Mouse (Mus musculus) heart, postnatal 36 days (tissue): Measurements from ENCODE around the gene Irx2. TPM values are rescaled to one million over a fixed set of nuclear protein-coding genes. Genes with fewer than 3 reads are reported as not detected.

Experiments used
- DNase-seq, 2 experiments: peaks; one replicate each; pipeline ENCODE4 v3.0.0; 2021 to 2022
- intact Hi-C: fragments of 180-260 bp; cut with DNase I; formaldehyde crosslinking; loops from one replicate; pipeline ENCODE4 v1.15.1; 2025
- total RNA-seq, 2 experiments: library from RNA; stranded (reverse); gene quantifications; 2 replicates each; pipeline ENCODE4 v1.2.3; 2021

The Irx2 gene
- 1 to 10 TPM; 3.7 to 6.1 TPM for total RNA-seq

GRCm38 (mm10) chr13:72628462-72628916 lies at the start of gene Irx2:
Gene Irx2, plus strand, starts transcription at chr13:72628820.
- intact Hi-C loops, result loop anchor here (2.0 kb wide), 1 partner anchor 666 kb away; the partner anchor contains the start of gene Irx1
- peak; percentile 53 to 63 for DNase-seq

GRCm38 (mm10) chr13:72581276-72581675 lies 47.3 kb upstream of the Irx2 start:
- DNase-seq, result no peak
- intact Hi-C loops, result no loop called here

- intact Hi-C loops, result no loop called here
- DNase-seq, result no peak
Observed at GRCm38 (mm10) chr13:72592526-72592925, 36.1 kb upstream of the Irx2 start.

DNA sequence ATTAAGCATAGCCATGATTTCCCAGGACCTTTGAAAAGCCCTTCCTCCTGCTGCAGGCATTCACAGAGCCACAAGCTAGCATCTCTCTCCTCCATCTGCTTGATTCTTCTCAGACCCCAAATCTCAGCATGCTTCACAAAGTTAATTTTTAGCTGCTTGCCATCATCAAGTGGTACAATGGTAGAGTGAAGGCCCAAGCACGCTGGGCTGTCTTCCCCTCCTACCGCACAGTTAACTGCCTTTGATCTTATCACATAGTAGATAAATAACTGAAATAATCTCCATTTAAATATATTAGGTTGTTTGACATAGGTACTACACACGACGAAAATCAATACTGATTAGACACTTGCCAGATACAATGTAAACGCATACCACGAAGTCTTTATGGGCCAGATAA lies 35.3 kb upstream of the Irx2 start:
- intact Hi-C loops, result no loop called here

DNA sequence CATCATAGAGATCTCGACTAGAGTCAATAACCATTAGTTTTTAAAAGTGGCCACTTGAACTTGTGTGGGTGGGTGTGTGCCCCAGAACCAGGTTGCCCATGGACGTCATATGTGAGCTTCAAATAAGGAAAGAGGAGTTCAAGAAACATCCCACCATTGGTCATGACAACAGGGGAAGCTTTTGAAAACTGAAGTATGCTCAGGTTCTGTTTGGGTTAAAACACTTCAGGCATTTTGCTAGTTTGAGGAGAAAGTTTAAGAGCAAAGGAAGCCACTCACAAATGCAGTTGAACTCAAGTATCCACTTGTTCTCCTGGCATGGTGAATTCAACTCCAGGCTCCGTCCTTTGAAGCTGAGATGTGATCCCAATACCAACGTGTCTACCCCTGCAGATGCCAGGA lies 34.9 kb upstream of the Irx2 start:
- intact Hi-C loops, result no loop called here
- DNase-seq, result no peak

More for the DNA sequence above, 35.3 kb upstream of the Irx2 start:
- no peak for DNase-seq

DNA sequence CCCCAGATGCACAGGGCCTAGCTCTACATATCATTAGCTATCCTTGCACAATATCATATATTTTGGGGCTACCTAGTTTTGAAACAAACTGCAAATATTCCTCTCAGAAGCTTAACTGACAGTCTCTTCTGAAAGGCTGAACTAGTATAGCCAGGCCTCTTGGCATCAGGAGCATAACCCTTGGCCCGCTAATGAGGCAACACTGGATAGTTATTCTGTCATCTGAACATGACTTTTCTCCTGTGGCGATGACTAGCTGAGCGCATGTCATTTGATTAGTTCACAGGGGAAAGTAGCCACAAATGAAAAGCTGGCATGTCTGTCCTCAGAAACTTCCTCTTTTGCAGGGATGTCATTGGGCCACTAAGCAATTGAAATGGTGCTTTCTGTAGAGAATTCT lies 29.4 kb upstream of the Irx2 start:
- no peak for DNase-seq
- intact Hi-C loops, result no loop called here

- no peak for DNase-seq
Observed at GRCm38 (mm10) chr13:72608706-72609105, 19.9 kb upstream of the Irx2 start.

GRCm38 (mm10) chr13:72610277-72610676 lies 18.3 kb upstream of the Irx2 start:
- intact Hi-C loops, result no loop called here
- no peak for DNase-seq

More at GRCm38 (mm10) chr13:72608706-72609105, 19.9 kb upstream of the Irx2 start:
- intact Hi-C loops, result no loop called here

DNA sequence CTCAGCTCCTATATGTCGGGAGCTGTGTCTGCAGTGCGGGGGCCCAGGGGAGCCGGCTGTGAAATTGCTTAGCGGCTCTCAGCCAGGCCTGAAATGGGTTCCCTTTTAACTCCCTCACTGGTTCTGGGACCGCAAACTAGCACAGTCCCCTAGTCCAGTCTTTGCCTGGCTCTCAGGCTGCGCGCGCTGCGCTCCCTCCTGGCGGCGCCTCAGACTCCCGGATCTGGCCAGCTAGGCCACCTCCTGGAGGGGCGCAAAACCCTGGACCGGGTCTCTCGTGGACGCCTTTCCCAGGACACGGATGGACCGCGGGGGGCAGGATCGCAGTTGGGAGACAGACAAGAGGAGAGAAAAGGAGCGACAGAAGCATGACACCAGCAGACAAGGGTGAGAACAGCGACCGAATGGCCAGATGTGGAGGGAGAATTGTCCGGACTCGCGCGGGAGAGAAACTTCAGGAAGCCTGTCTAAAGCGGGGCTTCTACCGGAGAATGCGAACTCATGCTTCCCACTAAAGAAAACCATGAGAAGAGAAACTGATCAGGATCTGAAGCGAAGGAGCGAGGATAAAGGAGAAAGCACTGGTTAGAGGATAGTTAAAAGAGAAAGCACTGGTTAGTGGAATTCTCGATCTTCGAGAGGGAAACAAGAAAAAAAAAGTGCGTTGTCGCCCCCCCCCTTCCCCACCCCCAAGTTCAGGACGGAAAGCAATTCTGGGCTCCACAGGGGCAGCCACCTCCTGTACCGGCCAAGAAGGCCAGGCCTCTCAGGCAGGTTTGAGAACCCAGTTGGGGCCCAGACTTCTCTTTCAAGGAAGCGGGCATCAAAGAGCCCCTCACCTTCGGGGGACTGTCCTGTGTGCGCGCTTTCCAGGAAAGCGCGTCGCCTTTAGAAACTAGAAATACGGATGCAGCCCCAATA lies 4.4 kb upstream of the Irx2 start:
- intact Hi-C loops, result no loop called here
- DNase-seq, result peak in 1 of 2 experiments; percentile 18

DNA sequence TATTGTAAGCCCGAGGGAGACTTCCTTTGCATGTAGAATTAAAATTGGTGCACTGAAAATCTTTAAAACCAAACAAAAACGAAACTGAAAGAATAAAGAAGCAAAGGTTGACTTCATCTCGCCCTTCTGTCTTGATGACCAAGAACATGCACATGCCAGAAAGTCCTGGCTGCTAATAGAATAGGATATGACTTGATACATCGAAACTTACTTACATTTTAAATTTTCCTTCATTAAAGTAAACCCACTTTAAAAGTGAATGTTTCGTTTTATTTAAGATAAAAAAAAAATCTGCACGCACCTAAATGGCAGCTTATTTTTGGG lies 3.8 kb upstream of the Irx2 start:
- no peak for DNase-seq
- intact Hi-C loops, result no loop called here

DNA sequence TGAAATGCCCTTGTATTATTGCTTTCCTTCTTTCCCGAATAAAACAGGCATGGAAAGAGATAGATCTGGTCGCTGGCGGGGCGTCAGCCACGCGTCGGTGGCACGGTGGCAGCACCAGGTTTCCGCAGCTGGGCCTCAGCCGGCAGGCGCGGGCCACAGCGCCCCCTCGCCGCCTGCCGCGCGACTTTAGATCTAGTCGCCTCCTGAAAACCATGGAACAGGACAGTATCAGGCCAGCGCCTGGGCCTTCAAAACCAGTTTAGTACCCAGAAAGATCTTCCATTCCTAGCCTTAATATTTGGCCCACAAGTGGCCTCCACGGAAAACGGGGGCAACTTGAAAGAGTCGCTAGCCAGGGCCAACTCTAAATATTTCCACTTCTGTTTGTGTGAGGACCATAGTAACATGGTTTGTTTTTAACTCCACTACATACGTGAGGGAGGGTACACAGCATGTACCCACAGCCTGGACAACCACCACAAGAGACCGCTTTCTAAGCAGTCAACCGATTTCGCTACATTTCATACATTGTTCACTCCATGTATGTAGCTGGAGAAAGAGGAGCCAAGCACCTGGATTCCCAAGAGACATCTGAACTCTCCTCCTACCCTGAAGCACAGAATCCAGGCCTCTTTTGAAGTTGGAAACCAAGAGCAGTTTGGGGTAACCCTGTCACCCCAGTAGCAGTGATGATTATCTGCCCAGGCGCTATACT lies 3.2 kb upstream of the Irx2 start:
- peak in 1 of 2 experiments; percentile 5 for DNase-seq
- intact Hi-C loops, result no loop called here

- DNase-seq, result no peak
- intact Hi-C loops, result loop anchor here (2.0 kb wide), 1 partner anchor 665 kb away; the partner anchor contains the start of gene Irx1
Observed at GRCm38 (mm10) chr13:72627391-72628321, 964 bp upstream of the Irx2 start.

- peak in 1 of 2 experiments; percentile 19 for DNase-seq
- intact Hi-C loops, result loop anchor here (2.0 kb wide), 1 partner anchor 666 kb away; the partner anchor contains the start of gene Irx1
Observed at GRCm38 (mm10) chr13:72628935-72629631, 463 bp downstream of the Irx2 start.

DNA sequence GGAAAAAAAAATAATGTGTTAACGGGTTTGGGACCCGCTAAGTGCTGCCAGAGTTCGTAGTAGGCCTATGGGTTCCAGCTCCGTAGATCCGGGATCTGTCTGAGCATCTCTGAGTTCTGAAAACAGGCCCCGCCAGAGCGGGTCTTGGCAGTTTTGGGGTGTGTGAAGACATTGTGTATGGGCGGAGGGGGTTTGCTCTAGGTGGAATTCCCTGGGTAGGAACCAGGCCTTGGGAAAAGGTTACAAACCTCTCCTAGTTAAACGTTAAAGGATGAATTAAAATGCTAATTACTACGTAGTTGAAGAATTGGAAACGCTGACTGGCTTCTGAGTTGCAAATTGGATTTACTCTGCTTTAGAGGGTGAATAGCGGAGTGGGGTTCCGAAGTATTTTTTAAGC lies 1.2 kb downstream of the Irx2 start:
- DNase-seq, result peak in 1 of 2 experiments; percentile 11
- intact Hi-C loops, result loop anchor here (2.0 kb wide), 1 partner anchor 667 kb away; the partner anchor contains the start of gene Irx1

DNA sequence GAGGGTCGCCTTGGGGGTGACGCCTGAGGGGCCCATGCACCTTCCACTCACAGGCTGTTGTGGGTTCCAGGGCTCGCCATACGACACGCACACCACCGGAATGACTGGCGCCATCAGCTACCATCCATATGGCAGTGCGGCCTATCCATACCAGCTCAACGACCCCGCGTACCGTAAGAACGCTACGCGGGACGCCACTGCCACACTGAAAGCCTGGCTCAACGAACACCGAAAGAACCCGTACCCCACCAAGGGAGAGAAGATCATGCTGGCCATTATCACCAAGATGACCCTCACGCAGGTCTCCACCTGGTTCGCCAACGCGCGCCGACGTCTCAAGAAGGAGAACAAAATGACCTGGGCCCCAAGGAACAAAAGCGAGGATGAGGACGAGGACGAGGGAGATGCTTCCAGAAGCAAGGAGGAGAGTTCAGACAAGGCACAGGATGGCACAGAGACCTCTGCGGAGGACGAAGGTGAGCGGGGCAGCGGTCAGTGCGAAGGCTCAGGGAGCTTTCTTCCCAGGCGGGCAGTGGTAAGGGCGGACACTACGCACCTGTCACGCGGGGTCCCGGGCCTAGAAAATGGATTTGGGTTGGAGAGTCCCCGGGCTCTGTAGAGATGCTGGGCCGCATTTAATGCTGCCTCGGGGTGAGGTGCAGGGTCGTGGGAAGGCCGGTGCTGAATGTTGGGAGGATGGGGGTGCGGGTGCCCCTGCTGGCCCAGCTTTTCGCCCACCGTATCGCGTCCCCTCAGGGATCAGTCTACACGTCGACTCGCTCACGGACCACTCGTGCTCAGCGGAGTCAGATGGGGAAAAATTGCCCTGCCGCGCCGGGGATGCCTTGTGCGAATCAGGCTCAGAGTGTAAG lies 2.1 kb downstream of the Irx2 start:
- intact Hi-C loops, result no loop called here

GRCm38 (mm10) chr13:72631373-72632021 lies 2.9 kb downstream of the Irx2 start:
- intact Hi-C loops, result no loop called here

More for the DNA sequence above, 2.1 kb downstream of the Irx2 start:
- DNase-seq, result no peak

GRCm38 (mm10) chr13:72632361-72632760 lies 3.7 kb downstream of the Irx2 start:
- no peak for DNase-seq
- intact Hi-C loops, result no loop called here

More at GRCm38 (mm10) chr13:72631373-72632021, 2.9 kb downstream of the Irx2 start:
- peak in 1 of 2 experiments; percentile 3 for DNase-seq

DNA sequence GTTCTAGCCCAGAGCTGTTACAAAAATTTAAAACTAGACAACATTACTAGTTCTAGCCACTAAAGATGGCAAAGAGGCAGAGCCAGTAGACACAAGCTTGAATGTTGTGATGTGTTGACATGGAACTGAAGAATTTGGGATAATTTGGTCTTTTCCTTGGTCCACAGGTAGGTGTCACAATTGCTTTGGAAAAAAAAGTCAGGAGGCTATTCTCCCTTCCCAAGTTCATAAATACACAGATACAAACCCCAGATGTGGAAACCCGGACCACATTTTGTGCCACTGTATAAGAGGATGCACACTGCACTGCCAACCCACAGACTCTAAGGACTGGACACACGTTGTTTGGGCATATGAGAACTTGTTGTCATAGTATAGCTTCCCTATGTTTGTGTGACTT lies 4.5 kb downstream of the Irx2 start:
- intact Hi-C loops, result no loop called here
- DNase-seq, result no peak
